Mouse (Mus musculus) c-Kit-positive CD71-negative TER-119-negative erythroid progenitor cells, embryonic 14.5 days (primary cell): ENCODE data around the gene Ugt1a2.
"Not testable (repeated sequence)": the region's sequence is repeated elsewhere in the genome, so short reads cannot be mapped to it uniquely, and the experiment has no call there.

Source experiments
- DNase-seq: peaks from one replicate; pipeline ENCODE4 v3.0.0-alpha.2; 2013; ENCODE audit warnings: low read depth

Ugt1a2 gene

GRCm38 (mm10) chr1:88200456-88200855 lies at the start of gene Ugt1a2:
TSS of gene Ugt1a2 (plus strand) at chr1:88200601.
- no peak for DNase-seq

- no peak for DNase-seq
Measured at GRCm38 (mm10) chr1:88158430-88158829, 42.0 kb upstream of the Ugt1a2 start.

- no peak for DNase-seq
Measured at GRCm38 (mm10) chr1:88165711-88166110, 34.7 kb upstream of the Ugt1a2 start, which contains the start of gene Ugt1a5. TSS of gene Ugt1a5 (plus strand) at chr1:88166012.

- DNase-seq: not testable (repeated sequence)
Measured at GRCm38 (mm10) chr1:88172190-88172589, 28.2 kb upstream of the Ugt1a2 start.

- DNase-seq: no peak
Measured at GRCm38 (mm10) chr1:88179657-88180056, 20.7 kb upstream of the Ugt1a2 start.

GRCm38 (mm10) chr1:88186325-88186935 lies 14.0 kb upstream of the Ugt1a2 start:
- DNase-seq: no peak

GRCm38 (mm10) chr1:88192136-88192535 lies 8.3 kb upstream of the Ugt1a2 start:
- DNase-seq: no peak

- DNase-seq: no peak
Measured at GRCm38 (mm10) chr1:88195687-88196086, 4.7 kb upstream of the Ugt1a2 start.

GRCm38 (mm10) chr1:88197443-88197842 lies 3.0 kb upstream of the Ugt1a2 start:
- no peak for DNase-seq

GRCm38 (mm10) chr1:88199996-88200395 lies 405 bp upstream of the Ugt1a2 start:
- no peak for DNase-seq

- DNase-seq: peak; percentile 36
Measured at GRCm38 (mm10) chr1:88205294-88205922, 5.0 kb downstream of the Ugt1a2 start, which contains the start of gene Dnajb3. TSS of gene Dnajb3 (minus strand) at chr1:88205782.

- DNase-seq: peak; percentile 9
Measured at GRCm38 (mm10) chr1:88206843-88207479, 6.6 kb downstream of the Ugt1a2 start.

GRCm38 (mm10) chr1:88211812-88212211 lies 11.4 kb downstream of the Ugt1a2 start, which contains the start of gene Ugt1a1:
TSS of gene Ugt1a1 (plus strand) at chr1:88211959.
- no peak for DNase-seq

- no peak for DNase-seq
Measured at GRCm38 (mm10) chr1:88212341-88213045, 12.1 kb downstream of the Ugt1a2 start.

GRCm38 (mm10) chr1:88213061-88213460 lies 12.7 kb downstream of the Ugt1a2 start:
- no peak for DNase-seq

- no peak for DNase-seq
Measured at GRCm38 (mm10) chr1:88213766-88214461, 13.5 kb downstream of the Ugt1a2 start.

GRCm38 (mm10) chr1:88214462-88214952 lies 14.1 kb downstream of the Ugt1a2 start:
- no peak for DNase-seq

GRCm38 (mm10) chr1:88215466-88216380 lies 15.3 kb downstream of the Ugt1a2 start:
- no peak for DNase-seq

- DNase-seq: no peak
Measured at GRCm38 (mm10) chr1:88216551-88216950, 16.1 kb downstream of the Ugt1a2 start.

GRCm38 (mm10) chr1:88217144-88217543 lies 16.7 kb downstream of the Ugt1a2 start:
- DNase-seq: no peak

GRCm38 (mm10) chr1:88217576-88217975 lies 17.2 kb downstream of the Ugt1a2 start:
- no peak for DNase-seq
